Mouse (Mus musculus) right cerebral cortex, postnatal 36 days (tissue): ENCODE results near the gene Ppp1r9a.

Experiments used
- DNase-seq, 2 experiments: peaks; one replicate each; pipeline ENCODE4 v3.0.0; 2022; ENCODE audit warnings: low spot score in 2 of 2, mixed read lengths in 1 of 2

Ppp1r9a gene

DNA sequence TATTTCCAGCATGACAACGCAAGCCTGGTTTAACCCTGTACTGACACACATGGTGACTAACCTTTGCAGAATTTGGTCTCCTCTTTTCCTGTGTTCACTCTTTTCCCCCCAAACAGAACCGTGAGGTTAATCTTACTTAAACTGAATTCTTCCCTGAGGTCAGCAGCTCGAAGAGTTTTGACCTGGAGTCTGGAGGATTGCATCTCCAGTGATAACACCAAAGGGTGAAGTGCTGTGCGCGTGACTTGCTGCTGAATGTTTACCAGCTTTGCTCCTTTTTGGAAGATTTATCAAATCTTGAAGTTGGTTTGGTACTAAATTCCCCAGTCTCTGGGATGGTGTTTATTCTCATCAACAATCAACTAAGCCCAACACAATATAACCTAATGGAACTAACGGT lies 252.1 kb downstream of the Ppp1r9a start:
- DNase-seq: no peak

DNA sequence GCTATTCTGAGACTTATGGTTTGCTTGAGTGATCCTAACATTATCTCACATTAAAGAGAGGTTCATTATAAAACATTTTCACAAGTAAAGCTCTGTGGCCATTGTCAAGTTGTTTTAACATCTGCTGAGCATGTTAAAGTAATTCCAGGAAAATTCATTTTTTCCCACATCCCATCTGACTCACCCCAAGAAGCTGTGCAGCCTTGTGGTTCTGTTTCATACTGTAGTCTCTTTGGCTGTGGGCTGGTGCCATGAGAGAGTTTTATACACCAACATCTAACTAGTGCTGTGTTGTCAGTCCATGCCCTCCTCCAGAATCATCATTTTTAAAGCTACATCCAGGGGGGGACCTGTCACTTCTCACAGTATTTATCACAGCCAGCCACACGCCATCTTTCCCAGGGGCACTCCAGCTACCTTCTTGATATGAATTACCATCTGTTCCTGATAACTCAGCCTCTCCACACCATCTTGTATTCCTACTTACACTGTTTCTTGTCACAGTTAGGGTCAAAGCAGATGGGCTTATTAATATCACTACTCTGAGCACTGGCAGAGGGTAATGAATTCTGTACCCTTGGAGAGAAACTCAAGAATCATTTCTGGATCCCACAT lies 252.7 kb downstream of the Ppp1r9a start:
- no peak for DNase-seq

DNA sequence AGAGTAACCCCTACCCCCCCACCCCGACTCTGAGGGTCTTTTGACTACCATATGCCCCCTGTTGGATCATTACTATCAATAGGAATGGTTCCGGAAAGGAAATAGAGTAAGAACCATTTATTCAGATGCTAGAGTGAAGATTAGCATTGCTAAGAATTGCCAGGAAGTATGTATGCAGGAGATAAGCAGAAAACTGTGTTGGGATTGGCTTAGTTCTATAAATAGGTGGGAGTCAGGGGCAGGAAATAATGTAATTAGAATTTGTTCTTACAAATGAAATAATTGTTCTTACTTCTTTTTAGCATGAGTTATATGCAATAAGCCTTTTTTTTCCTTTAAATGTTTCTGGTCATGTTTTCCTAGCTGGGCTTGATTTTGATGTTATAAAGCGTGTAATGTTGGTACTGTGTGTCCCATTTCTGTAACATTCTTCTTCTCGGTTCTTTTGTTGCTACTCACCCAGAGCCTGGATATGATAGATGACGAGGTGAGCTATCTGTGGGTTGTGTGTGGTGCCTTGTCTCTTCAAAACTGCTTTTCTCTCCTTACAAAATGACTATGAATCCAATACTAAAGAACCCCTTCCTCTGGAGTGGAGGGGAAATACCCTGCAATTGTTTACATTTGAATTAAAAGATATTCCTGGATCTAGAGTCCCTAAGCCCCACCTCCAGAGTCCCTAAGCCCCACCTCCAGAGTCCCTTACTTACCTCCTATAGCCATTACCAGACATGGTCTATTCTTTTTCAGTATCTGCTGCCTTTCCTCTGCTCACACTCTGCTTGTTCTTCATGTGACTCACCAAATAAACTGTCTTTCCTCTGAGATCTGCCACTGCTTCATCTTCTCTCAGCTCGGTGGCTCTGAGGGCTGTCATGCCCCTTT lies 254.1 kb downstream of the Ppp1r9a start:
- DNase-seq: no peak

DNA sequence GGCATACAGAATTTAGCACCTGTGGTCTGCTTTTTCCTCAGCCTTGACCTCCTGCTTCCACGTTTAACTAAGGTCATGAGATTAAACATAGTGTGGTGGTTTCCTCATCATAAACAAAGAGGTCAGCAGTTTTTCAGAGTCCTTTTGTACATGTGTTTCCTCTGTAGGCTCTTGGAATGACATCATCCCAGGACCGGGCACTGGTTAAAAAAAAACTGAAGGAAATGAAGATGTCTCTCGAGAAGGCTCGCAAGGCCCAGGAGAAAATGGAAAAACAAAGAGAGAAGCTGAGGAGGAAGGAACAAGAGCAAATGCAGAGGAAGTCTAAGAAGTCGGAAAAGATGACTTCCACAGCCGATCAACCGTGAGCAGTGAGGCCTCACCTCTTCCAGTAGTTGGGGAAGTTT lies 256.7 kb downstream of the Ppp1r9a start:
- no peak for DNase-seq

DNA sequence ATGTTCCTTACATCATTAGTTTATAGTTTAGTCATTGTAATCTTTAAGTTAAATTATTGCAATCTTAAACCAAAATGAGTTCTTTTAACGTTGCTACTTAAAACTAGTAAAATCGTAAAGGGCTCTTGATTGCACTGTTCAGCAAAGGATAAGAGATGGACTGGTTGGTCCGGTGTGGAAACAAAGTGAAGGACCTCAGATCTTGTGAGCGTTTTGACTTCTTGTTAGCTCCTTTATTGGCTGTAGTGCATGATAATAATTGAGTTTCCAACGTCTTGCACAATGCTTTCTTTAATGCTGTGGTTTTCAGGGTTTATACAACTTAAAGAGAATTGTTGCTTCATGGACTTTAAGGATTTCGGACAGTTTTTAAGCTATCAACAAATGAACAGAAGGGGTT lies 259.3 kb downstream of the Ppp1r9a start:
- no peak for DNase-seq

DNA sequence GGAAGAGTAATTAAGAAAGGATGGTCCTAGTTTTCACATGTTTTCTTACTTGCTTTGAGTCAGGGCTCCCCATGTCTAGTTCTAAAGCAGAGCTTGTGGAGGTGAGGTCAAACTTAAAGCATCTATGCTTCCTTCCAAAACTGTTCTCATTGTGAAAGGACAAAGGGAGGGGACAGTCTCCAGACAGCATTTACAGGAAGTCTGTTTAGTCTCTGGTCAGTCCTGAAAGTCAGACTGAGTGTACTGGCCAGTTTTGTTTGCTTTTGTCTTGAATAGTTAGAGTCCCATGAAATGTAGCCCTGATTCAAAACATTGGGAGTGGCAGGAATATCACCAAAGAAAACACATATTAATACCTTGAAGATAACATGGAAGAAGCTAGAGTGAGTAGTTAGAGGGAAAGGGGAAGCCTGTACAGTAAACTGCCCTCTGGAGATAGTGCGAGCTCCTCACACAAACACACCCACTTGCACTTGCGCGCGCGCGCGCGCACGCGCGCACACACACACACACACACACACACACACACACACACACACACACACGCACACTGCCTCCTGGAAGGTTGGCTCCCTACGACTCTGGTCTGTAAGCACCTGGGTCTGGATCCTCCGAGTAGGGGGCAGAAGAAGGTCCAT lies 260.9 kb downstream of the Ppp1r9a start:
- no peak for DNase-seq

DNA sequence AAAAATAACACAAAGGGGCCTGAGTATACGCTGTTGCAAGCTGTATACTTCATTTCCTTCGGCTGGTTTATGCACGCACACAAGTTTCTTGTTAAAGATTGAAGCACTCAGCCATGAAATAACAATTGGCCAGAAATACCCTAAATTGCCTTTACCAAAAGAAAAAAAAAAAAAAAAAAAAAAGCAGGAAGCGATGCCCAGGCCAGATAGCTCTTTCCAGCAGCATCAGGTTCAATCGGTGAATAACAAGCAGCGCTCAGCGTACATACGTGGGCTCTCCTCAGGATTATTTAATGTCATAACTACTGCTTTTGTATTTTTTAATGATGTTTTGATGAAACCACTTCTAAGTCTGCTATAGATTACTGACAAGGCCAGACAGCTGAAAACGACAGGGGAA lies 262.1 kb downstream of the Ppp1r9a start:
- DNase-seq: no peak

DNA sequence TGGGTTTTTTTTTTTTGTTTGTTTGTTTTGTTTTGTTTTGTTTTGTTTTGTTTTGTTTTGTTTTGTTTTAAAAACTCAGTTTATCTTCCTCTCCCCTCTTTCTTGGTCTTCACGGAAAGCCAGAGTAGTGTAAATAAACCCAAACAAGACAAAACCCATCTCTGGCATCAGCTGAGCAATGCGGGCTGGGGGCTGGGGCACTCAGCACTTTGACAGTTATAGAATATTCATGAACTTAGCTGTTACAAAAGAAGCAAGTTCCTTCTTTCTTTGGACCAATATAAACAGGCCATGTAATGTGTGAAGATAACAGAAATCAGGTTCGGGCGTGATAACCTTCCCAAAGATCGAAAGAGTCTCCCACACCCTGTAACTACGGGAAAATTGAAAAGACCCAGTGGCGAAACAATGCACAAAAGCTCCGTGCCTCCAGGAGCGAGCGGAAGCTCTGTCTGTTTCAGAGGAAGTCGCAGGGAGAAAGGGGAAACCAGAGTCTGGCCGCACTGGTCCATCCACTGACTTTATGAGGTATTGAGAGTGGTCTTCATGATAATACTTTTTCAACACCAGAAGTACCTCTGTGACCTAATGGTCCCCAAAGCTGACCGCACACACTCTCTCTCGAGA lies 264.4 kb downstream of the Ppp1r9a start:
- no peak for DNase-seq

DNA sequence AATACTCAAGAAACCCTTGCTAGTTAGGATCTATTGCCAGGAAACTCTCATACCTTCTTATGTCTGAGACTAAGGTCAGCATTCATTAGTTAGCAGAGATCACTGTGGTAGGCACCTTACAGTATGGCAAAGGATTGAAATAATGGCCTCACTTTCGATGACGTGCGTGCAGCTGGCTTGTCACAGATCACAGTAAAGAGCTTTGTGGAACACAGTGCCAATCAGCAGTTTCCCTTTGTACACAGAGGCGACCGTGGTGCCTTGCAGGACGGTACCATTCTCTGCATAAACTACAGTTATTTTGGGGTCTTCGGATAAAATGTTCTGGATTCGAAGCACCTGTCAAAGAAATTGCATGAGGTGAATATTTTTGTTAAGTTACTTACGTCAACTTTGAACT lies 265.4 kb downstream of the Ppp1r9a start:
- DNase-seq: no peak

DNA sequence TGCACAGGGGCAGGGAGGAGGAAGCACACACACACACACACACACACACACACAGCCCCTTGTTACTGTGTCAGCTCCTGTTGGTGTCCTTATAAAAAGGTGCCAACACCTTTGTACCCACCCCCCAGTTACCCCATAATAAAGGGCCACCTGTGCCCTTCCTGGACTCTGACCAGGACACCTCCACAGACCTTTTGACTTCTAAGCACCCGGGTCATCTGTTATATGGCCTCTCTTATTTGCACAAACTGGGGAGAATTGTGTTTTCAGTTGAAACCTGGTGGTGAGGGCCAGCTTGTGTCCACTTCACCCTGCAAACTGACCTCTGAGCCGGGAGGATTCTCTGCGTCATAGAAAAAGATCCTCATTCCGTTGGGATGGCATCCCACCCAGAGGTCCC lies 268.7 kb downstream of the Ppp1r9a start:
- DNase-seq: no peak

DNA sequence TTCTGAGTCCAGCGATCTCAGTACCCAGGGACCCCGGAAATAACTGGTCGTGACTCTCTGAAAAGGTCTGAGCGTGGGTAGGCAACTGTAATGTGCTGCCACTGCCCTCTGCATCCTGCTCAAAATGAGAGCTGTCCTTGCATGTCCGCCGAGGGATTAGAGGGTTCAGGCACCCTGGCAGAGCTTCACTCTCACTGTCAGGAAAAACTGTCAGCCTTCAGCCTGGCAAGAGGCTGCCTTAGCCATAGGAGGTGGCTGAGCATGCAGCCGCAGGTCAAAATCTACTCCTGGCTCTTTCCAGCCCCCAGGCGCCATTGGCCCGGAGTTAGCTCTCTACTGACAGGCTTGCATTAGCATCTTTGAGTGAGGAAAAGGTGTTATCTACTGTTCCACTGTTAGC lies 269.9 kb downstream of the Ppp1r9a start:
- no peak for DNase-seq

DNA sequence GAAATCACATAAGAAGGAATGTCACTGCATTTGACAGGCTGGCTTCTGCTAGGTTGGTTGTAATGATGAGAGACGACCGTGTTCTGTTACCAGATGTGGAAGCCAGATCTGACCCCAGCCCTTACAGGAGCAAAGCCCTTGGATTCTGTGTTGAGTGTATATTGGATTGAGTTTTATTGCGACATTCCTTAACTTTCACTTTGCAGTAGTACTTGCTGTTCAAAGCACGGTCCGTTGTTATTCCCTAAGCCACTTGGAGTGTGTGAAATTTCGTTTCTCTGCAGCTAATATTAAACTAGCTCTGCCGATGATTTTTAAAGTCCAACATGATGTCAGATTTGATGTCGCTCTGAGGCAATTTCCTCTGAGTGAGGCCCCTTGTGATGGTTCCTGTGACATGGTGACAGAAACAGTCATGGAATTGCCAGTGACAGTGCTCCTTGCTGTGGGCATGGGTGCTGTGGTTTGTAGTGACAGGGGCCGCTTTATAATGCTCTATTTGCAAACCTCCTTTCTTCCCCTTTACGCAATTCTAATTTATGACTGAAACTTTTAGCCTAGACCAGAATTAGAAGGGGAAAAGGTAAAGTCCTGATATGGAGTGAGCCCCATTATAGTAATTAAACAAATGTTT lies 271.6 kb downstream of the Ppp1r9a start:
- DNase-seq: no peak

DNA sequence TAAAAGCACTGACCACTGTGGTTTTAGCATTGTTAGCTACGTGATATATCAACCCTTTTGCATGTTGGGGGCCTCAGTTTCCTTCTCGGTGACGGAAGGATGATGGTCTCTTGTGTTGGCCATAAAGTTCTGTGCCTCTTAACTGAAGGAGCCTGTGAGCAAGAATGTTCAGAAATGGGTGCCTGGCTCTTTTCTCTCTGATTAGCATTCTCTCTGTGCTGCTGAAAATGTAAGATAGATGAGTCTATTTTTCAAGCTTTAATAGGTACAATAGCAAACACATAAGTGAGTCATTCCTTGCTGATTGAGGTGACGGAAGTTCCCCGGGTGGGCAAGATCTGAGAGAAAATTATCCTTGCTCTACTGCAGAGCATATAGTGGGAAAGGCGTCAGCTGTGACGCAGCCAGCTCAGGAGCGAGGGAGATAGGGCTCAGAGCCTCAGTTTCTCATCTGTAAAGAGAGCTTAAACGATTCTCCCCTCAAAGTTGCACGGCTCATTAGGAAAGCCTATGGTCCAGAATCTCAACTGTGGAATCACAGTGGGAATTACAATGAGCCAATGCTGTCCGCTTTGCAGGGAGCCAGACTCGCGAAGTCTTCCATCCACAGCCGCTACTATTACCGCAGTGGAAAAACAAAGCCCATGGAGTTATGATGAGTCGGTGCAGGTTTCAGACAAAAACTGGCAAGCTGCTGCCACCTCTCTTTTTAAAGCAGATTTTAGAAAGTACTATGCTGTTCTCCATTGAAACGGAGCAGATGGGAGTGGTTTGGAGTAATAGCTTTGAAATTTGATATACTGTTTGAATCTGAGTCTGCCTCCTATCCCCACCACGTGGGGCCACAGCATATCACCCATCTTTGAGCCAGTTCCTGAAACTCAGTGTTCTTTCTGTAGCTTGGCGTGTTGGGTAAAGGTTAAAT lies 275.5 kb downstream of the Ppp1r9a start:
- no peak for DNase-seq

DNA sequence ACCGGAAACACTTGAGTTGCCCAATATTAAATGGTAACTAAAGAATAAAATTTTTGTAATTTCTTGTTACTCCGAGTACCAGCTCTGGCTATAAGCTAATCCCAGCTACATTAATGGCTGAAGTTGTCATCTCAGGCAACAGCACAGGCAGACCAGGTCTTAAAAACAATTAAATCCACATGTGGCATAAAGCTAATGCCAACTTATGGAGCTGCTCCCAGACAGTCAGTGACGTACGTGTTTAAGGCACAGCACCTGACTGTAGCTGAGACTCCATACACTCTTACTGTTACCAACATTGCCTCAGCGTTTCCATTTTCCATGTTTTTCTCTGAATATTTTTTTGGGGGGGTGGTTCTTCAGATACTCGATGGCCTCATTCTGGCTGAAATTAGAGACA lies 276.5 kb downstream of the Ppp1r9a start:
- DNase-seq: no peak

DNA sequence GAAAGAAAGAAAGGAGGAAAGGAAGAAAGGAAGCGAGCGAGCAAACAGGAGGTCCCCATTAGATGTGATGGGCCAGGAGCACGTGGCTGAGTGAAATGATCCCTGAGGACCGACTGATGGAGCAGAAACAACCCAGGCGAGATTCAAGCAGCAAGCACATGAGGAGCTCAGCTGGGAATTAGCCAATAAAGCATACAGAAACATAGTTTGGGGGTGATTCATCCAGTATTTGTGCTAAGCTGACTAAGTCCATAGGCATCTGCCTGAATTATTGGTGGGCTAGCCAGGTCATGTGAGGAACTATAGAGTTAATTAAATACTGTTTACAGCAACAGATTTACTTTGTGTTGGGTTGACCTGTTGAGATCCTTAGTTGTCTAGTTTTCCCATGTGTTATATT lies 277.9 kb downstream of the Ppp1r9a start:
- no peak for DNase-seq

DNA sequence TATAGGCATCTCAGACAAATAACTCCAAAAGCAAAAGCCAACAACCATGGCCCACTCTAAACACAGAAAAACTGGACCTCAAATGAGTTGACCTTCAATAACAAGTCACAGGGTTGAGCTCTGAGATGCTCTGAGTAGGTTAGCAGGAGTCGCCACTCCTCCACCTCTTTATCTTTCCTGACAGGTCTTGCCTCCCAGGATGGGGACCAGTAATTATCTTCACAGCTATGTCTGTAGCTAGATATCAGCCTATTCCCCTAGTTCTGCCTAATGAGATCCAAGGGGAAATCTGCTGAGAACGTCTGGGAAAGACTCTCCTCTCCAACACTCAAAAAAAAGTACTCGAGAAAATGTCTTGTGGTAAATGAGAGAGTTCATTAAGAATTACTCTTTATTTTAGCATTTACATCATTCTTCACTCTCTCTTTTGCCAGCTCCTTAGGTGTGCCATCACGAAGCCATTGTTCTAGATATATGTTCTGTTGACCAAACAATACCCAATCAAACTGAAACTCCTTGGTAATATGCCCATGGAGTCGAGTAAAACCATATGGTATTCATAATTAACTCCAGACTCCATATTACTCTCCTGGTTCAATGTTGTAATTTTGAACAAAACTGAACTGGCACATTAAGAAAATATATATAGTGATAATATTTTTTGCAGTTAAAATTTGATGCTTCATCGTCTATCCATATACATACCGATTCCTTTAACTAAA lies 283.7 kb downstream of the Ppp1r9a start:
- DNase-seq: no peak

DNA sequence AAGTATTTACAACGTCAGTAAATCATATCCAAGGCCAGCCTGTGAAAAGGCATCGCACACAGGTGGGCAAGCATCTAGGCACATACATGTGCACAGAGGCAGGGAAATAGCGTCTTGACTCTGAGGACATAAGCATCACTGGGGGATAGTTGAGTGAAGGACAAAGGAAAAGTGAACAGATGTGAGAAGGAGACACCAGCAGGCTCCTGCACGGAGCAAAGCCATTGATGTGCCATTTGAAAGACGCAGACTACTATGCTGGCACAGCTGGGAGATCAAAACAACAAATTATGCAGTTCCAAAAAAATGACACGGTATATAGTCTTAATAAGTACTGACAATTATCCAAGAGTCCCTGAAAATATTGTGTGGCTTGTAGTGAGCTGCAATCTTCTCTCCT lies 284.9 kb downstream of the Ppp1r9a start:
- no peak for DNase-seq

DNA sequence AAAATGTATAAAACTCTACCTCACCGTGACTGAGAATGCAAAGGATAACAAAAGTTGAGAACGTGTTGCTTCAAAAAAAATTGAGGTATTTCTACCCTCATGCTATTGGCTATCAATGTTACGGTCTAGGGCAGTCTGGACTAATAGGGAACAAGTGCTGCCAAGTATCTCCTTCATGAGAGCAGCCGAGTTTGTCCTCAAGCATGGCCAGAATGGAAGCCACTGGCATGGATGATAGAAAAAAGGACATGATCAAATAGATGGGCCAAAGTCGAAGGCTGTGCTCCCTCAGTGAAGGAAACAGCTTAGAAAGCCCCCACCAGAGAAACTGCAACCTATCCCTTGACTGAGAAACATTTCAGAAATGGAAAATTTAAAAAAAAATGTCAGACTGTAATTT lies 285.3 kb downstream of the Ppp1r9a start:
- DNase-seq: no peak

DNA sequence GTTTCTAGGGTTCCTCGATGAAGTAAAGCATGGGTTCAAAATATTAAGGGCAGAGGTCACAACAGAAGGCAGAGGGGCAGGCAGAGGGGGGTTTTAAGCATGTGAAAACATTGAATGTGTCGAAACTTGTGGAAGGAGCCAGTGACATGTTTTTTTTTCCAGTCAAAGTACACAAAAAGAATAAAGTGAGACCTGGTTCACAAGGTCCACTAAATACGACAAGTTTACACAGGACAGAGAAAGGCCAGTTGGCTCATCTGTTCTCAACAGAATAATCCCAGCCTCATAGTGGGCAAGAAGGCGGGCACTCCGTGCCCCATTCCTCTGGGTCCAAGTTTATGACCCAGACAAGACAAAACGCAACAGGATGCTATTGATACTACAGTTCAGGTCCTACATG lies 286.2 kb downstream of the Ppp1r9a start:
- no peak for DNase-seq

DNA sequence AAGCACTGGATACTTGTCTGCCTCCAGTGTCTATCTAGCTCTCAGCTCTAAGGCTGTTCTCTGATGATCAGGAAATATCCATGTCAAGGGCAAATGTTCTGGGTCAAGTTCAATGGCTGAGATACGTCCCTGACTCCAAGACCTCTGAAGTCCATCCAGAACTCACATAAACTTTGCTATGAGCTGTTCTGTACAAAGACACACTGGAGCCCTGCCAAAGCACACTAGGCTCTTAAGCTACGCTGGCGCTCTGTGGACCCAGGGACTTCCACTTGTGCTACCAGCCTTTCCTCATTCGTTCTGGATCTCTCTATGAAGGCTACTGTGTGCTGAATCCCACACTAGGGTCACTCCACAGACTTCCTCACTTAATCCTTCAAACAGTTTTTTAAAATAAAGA lies 286.8 kb downstream of the Ppp1r9a start:
- DNase-seq: no peak
